Mouse (Mus musculus): ENCODE results near the gene Ccl7. TPM values are rescaled to one million over a fixed set of nuclear protein-coding genes. Genes with fewer than 3 reads are reported as not detected.

Ccl7 gene
- total and polyA plus RNA-seq, 3 experiments = 0.68 to 1.7 (median 1.4) TPM

- DNase-seq = no peak
- intact Hi-C loops (cut with DNase I) = no loop called here
- no peaks in the 10 kb centered on the region for H3K27me3 ChIP-seq (ENCODE audit: control insufficient read depth, insufficient read depth, low read length)
- TF ChIP-seq CTCF (IDR thresholded peaks at IDR 0.05) (peak; percentile 14; the same call in 1 of the 2 replicates), EP300 (IDR thresholded peaks at IDR 0.05; ENCODE audit: insufficient read depth, low read depth, low read length) (no peak)
- no peaks in the 10 kb centered on the region for H3K36me3 ChIP-seq (ENCODE audit: control insufficient read depth, insufficient read depth, low read length)
- peaks cover 4% of the 10 kb centered on the region for H3K4me1 ChIP-seq (ENCODE audit: control insufficient read depth, insufficient read depth, low read length)
- 9% methylated on average over 2 of the region's 2 CpGs for WGBS
- H3K9ac ChIP-seq (ENCODE audit: low read depth, low read length) = no peak within 1 kb of the TSS
- H3K27ac ChIP-seq = no peak within 1 kb of the TSS
- no peaks in the 10 kb centered on the region for H3K79me2 ChIP-seq (replicated peaks; ENCODE audit: control insufficient read depth, insufficient read depth, low read length)
- H3K4me3 ChIP-seq = no peak within 1 kb of the TSS
Observed at GRCm38 (mm10) chr11:82038535-82038934, 7.0 kb upstream of the Ccl7 start, which contains the start of gene Gm17268. Gm17268 (minus strand) TSS chr11:82038562.

GRCm38 (mm10) chr11:82039132-82039660 lies 6.3 kb upstream of the Ccl7 start:
- TF ChIP-seq EP300 (IDR thresholded peaks at IDR 0.05; ENCODE audit: insufficient read depth, low read depth, low read length) (no peak), CTCF (IDR thresholded peaks at IDR 0.05) (no peak), POLR2A (IDR thresholded peaks at IDR 0.05; ENCODE audit: insufficient read depth, low read depth, low read length) (no peak)
- Histone ChIP-seq H3K27ac (no peak overlapping the region), H3K79me2 (replicated peaks; ENCODE audit: control insufficient read depth, insufficient read depth, low read length) (no peaks in the 10 kb centered on the region), H3K27me3 (ENCODE audit: control insufficient read depth, insufficient read depth, low read length) (no peaks in the 10 kb centered on the region), H3K4me1 (ENCODE audit: control insufficient read depth, insufficient read depth, low read length) (peaks cover 4% of the 10 kb centered on the region), H3K36me3 (ENCODE audit: control insufficient read depth, insufficient read depth, low read length) (no peaks in the 10 kb centered on the region), H3K4me3 (no peak overlapping the region), H3K9ac (ENCODE audit: low read depth, low read length) (no peak overlapping the region)
- 32% methylated on average over 3 of the region's 3 CpGs for WGBS
- DNase-seq = peak in 1 of 2 experiments; percentile 45
- intact Hi-C loops (cut with DNase I) = no loop called here

DNA sequence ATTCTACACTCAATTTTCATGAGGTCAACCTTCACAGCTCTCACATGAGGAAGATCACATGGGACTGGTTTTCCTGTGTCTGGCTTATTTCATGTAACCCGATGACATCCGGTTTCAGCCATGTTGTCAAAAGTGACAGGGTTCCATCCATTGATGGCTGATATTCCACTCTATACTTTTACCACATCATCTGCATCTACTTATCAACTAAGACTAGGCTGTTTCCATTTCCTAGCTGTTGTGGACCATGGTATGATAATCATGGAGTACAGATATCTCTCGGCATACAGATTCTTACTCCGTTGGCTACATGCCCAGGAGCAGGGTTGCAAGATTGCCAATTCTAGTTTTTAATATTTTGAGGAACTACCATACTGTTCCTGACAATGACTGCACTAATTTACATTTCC lies 3.8 kb upstream of the Ccl7 start:
- intact Hi-C loops (cut with DNase I) = no loop called here
- H3K9ac ChIP-seq (ENCODE audit: low read depth, low read length) = no peak overlapping the region
- 34% methylated on average over 4 of the region's 4 CpGs for WGBS
- H3K4me1 ChIP-seq (ENCODE audit: control insufficient read depth, insufficient read depth, low read length) = peaks cover 1% of the 10 kb centered on the region; the same call in 1 of the 2 replicates
- no peaks in the 10 kb centered on the region for H3K79me2 ChIP-seq (replicated peaks; ENCODE audit: control insufficient read depth, insufficient read depth, low read length)
- TF ChIP-seq POLR2A (IDR thresholded peaks at IDR 0.05; ENCODE audit: insufficient read depth, low read depth, low read length) (no peak), CTCF (IDR thresholded peaks at IDR 0.05) (no peak), EP300 (IDR thresholded peaks at IDR 0.05; ENCODE audit: insufficient read depth, low read depth, low read length) (no peak)
- H3K36me3 ChIP-seq (ENCODE audit: control insufficient read depth, insufficient read depth, low read length) = no peaks in the 10 kb centered on the region
- no peak for DNase-seq
- H3K27ac ChIP-seq = no peak overlapping the region
- H3K27me3 ChIP-seq (ENCODE audit: control insufficient read depth, insufficient read depth, low read length) = no peaks in the 10 kb centered on the region
- no peak overlapping the region for H3K4me3 ChIP-seq

DNA sequence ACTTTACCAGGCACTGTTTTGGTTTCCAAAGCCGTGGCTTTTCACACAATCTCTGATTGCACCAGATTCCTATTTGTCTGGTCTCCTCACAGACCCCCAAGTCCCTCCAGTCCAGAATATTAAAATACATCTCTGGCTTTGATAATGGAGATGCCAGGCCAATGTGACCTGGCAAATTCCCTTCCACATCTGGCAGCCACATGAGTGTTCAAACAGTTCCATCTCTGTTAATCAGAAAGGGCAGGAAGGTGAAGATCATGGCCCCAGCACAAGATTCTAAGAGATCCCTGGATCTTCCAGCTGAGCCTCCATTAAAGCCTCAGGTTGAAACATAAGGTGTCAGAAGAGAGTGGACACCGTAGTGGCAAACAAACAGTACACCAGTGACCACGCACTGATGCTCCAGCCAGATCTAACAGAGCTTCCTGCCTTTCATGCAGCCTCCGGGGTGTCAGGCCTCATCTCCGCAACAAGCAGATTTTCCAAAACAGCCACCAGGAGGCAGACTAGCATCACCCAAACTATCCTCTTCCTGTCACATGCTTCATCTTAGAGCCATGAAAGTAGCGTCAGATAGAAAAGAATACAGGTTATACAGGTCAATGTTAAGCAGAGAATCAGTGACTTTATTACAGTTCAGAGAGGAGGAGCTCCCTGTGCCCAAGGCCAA lies 2.4 kb downstream of the Ccl7 start:
- H3K4me1 ChIP-seq (ENCODE audit: control insufficient read depth, insufficient read depth, low read length) = no peaks in the 10 kb centered on the region; the same call in 1 of the 2 replicates
- intact Hi-C loops (cut with DNase I) = loop anchor here (2.0 kb wide), 1 partner anchor 125 kb away; no protein-coding TSS in a partner anchor
- TF ChIP-seq EP300 (IDR thresholded peaks at IDR 0.05; ENCODE audit: insufficient read depth, low read depth, low read length) (no peak), CTCF (IDR thresholded peaks at IDR 0.05) (peak; percentile 67), POLR2A (IDR thresholded peaks at IDR 0.05; ENCODE audit: insufficient read depth, low read depth, low read length) (no peak)
- no peak overlapping the region for H3K27ac ChIP-seq
- no peaks in the 10 kb centered on the region for H3K36me3 ChIP-seq (ENCODE audit: control insufficient read depth, insufficient read depth, low read length)
- H3K79me2 ChIP-seq (replicated peaks; ENCODE audit: control insufficient read depth, insufficient read depth, low read length) = no peaks in the 10 kb centered on the region
- no peak overlapping the region for H3K9ac ChIP-seq (ENCODE audit: low read depth, low read length)
- no peaks in the 10 kb centered on the region for H3K27me3 ChIP-seq (ENCODE audit: control insufficient read depth, insufficient read depth, low read length)
- 37% methylated on average over 6 of the region's 6 CpGs for WGBS
- peak; percentile 61 to 64 for DNase-seq
- H3K4me3 ChIP-seq = no peak overlapping the region

DNA sequence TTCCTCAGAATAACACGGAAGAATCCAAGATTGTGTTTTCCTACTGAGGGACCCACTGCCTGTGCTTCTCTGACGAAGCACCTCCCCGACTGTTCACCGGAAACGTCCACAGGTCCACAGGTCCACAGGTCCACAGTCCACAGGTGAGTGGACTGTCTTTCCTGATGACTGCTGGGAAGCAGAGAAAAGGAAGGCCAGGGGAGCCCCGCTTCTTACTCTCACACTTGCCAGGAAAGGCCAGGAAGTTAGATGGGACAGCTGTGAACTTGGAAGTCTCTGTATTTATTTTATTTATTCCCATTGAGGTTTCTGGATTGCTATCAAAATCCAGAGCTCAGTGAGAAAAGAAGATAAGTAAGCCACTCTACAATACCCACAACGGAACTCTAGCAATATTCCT lies 8.3 kb downstream of the Ccl7 start:
- Histone ChIP-seq H3K4me1 (ENCODE audit: control insufficient read depth, insufficient read depth, low read length) (no peaks in the 10 kb centered on the region; the same call in 1 of the 2 replicates), H3K4me3 (no peak overlapping the region), H3K27me3 (ENCODE audit: control insufficient read depth, insufficient read depth, low read length) (no peaks in the 10 kb centered on the region), H3K9ac (ENCODE audit: low read depth, low read length) (no peak overlapping the region), H3K27ac (no peak overlapping the region), H3K79me2 (replicated peaks; ENCODE audit: control insufficient read depth, insufficient read depth, low read length) (no peaks in the 10 kb centered on the region), H3K36me3 (ENCODE audit: control insufficient read depth, insufficient read depth, low read length) (no peaks in the 10 kb centered on the region)
- WGBS = 67% methylated on average over 7 of the region's 7 CpGs
- TF ChIP-seq POLR2A (IDR thresholded peaks at IDR 0.05; ENCODE audit: insufficient read depth, low read depth, low read length) = no peak
- TF ChIP-seq CTCF (IDR thresholded peaks at IDR 0.05) = no peak
- no peak for TF ChIP-seq EP300 (IDR thresholded peaks at IDR 0.05; ENCODE audit: insufficient read depth, low read depth, low read length)
- DNase-seq = no peak
- intact Hi-C loops (cut with DNase I) = no loop called here

DNA sequence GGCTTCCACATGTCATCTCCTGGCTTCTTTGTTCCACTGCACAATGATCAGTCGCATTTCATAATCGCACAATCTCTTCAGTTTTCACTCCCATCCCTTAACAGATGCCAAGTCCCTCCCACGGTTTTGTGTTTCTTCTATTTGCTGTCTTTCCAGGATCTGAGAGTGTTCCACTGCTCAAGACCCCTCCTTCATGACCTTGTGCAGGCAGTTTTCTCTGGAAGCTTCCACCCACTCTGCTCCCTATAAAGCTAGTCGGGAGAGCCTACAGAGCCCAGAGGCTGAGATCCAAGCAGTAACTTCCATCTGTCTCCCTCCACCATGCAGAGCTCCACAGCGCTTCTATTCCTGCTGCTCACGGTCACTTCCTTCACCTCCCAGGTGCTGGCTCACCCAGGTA lies 12.1 kb downstream of the Ccl7 start, which contains the start of gene Ccl11:
Ccl11 (plus strand) TSS at position 178 of the 400 bp plus-strand sequence.
- Histone ChIP-seq H3K27ac (no peak within 1 kb of the TSS), H3K27me3 (ENCODE audit: control insufficient read depth, insufficient read depth, low read length) (no peaks in the 10 kb centered on the region), H3K36me3 (ENCODE audit: control insufficient read depth, insufficient read depth, low read length) (no peaks in the 10 kb centered on the region), H3K4me1 (ENCODE audit: control insufficient read depth, insufficient read depth, low read length) (no peaks in the 10 kb centered on the region; the same call in 1 of the 2 replicates), H3K9ac (ENCODE audit: low read depth, low read length) (no peak within 1 kb of the TSS), H3K4me3 (no peak within 1 kb of the TSS), H3K79me2 (replicated peaks; ENCODE audit: control insufficient read depth, insufficient read depth, low read length) (no peaks in the 10 kb centered on the region)
- intact Hi-C loops (cut with DNase I) = no loop called here
- no peak for DNase-seq
- 62% methylated on average over 6 of the region's 6 CpGs for WGBS
- TF ChIP-seq EP300 (IDR thresholded peaks at IDR 0.05; ENCODE audit: insufficient read depth, low read depth, low read length) = no peak
- no peak for TF ChIP-seq CTCF (IDR thresholded peaks at IDR 0.05)
- no peak for TF ChIP-seq POLR2A (IDR thresholded peaks at IDR 0.05; ENCODE audit: insufficient read depth, low read depth, low read length)
